Mouse (Mus musculus) kidney, embryonic 15.5 days (tissue): Measurements from ENCODE around the gene Kat6b. TPM values are rescaled to one million over a fixed set of nuclear protein-coding genes. Genes with fewer than 3 reads are reported as not detected.
A peak's percentile ranks its signal among the peaks of the same experiment; 100 is the strongest.
"Not testable (repeated sequence)": the region's sequence is repeated elsewhere in the genome, so short reads cannot be mapped to it uniquely, and the experiment has no call there.

Source experiments
- ATAC-seq: fragments of 200-750 bp; cut with Nextera tagmentation; replicated peaks from 2 replicates; pipeline ENCODE4 v1.8.0; 2017; ENCODE audit warnings: moderate TSS enrichment; ENCODE audit not compliant: low FRiP score
- H3K27ac ChIP-seq: fragments of 300-500 bp; sonication (generic); 2 replicates; pipeline ENCODE4 v1.5.1; 2015; ENCODE audit warnings: mild to moderate bottlenecking, inconsistent platforms
- H3K27me3 ChIP-seq: fragments of 300-500 bp; sonication (generic); 2 replicates; pipeline ENCODE4 v1.6.1; 2015; ENCODE audit warnings: inconsistent platforms
- H3K36me3 ChIP-seq: fragments of 300-500 bp; sonication (generic); 2 replicates; pipeline ENCODE4 v1.6.1; 2015; ENCODE audit warnings: inconsistent platforms
- H3K4me1 ChIP-seq: fragments of 300-500 bp; sonication (generic); 2 replicates; pipeline ENCODE4 v1.6.1; 2015; ENCODE audit warnings: inconsistent platforms
- H3K4me2 ChIP-seq: fragments of 300-500 bp; sonication (generic); 2 replicates; pipeline ENCODE4 v1.6.1; 2015; ENCODE audit warnings: moderate library complexity, mild to moderate bottlenecking, inconsistent platforms
- H3K4me3 ChIP-seq: fragments of 300-500 bp; sonication (generic); replicated peaks from 2 replicates; pipeline ENCODE4 v1.5.1; 2015; ENCODE audit warnings: mild to moderate bottlenecking, inconsistent platforms
- H3K9ac ChIP-seq: fragments of 300-500 bp; sonication (generic); 2 replicates; pipeline ENCODE4 v1.6.1; 2015; ENCODE audit warnings: mild to moderate bottlenecking, inconsistent platforms
- H3K9me3 ChIP-seq: fragments of 300-500 bp; sonication (generic); replicated peaks from 2 replicates; pipeline ENCODE4 v1.6.1; 2016; ENCODE audit warnings: inconsistent platforms
- WGBS: fragments of 180-500 bp; shearing (Covaris S2); methylation state at CpG from one replicate; pipeline ENCODE4 v1.1.7; 2015; ENCODE audit warnings: mixed read lengths; 5-methylcytosine and 5-hydroxymethylcytosine counted together
- polyA plus RNA-seq: library from polyadenylated mRNA; unstranded; fragments of >200 nt; fragmentation: Nextera tagmentation; extraction: Ambion mirVana; gene quantifications from 2 replicates; pipeline ENCODE4 v1.2.1, GENCODE M21; 2015

Gene Kat6b
- polyA plus RNA-seq, 1 experiment from 2014 or later = 13.8 TPM

DNA sequence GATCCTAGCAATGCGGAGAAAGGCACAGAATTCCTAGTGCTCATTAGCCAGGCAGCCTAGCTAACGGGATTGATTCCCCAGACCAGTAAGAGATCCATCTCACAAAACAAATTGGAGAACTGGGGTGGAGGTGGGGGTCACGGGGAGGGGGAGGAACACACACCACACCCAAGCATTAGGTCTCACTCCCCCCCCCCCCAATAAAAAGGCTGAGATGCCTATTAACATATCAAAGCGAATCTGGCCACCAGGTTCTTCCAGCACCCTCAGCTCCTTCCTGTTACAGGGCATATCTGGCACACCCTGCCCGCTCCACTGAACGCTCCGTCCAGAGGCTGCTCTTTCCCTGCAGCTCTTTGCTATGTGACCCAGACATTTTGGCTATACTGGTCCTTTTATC, 22.5 kb upstream of the Kat6b start:
- ATAC-seq = no peak
- WGBS = 60% methylated on average over 6 of the region's 7 CpGs
- Histone ChIP-seq H3K9me3 (no peaks in the 10 kb centered on the region), H3K4me2 (no peak overlapping the region), H3K4me3 (no peak overlapping the region), H3K9ac (no peak overlapping the region), H3K36me3 (no peaks in the 10 kb centered on the region), H3K4me1 (0 out of 2 replicates have a peak, but pooled peaks cover 6% of the 10 kb centered on the region), H3K27ac (no peak overlapping the region), H3K27me3 (no peaks in the 10 kb centered on the region)

DNA sequence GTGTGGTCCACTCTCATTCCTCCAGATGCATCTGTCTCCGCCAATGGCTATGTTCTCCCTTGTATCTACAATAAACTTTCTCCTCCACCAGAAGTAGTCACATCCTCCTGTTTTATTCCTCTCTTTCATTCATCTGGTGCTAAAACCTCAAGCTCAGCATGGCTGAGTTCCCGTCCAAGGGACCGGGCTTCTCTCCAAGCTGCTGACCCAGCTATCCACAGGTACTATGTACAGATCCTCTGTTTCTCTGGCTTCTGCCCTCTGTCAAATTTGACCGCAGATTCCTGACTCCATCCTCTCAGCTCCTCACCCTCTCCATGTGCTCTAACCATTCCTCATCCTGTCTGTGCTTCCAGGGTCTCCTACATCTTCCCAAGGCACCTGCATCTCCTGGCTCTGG, 22.1 kb upstream of the Kat6b start:
- Histone ChIP-seq H3K9ac (no peak overlapping the region), H3K4me1 (peaks cover 6% of the 10 kb centered on the region; the same call in 1 of the 2 replicates), H3K9me3 (no peaks in the 10 kb centered on the region), H3K4me3 (no peak overlapping the region), H3K27me3 (no peaks in the 10 kb centered on the region), H3K27ac (no peak overlapping the region), H3K36me3 (no peaks in the 10 kb centered on the region), H3K4me2 (no peak overlapping the region)
- WGBS = 78% methylated on average over 4 of the region's 4 CpGs
- ATAC-seq = no peak

DNA sequence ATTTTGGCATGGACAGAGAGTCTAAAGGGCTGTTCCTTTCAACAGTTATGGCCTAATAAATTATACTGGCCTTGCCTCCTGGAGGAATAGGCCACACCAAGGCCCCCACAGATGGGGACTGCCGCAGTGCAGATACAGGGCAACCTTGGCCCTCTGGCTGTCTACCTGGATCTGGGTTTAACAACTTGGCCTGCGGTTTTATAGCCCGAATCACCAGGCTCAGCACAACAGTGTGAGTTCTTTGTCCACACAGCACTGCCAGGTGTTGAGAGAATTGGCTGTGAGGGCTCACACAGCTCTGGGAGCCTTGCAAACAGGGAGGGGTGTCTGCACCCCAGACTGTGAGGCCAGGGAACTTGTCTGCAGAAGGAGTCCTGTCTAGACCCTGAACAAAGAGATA, 18.8 kb upstream of the Kat6b start:
- Histone ChIP-seq H3K4me2 (no peak overlapping the region), H3K27ac (no peak overlapping the region), H3K4me3 (no peak overlapping the region), H3K27me3 (no peaks in the 10 kb centered on the region), H3K9ac (no peak overlapping the region), H3K9me3 (no peaks in the 10 kb centered on the region), H3K4me1 (peaks cover 6% of the 10 kb centered on the region; the same call in 1 of the 2 replicates), H3K36me3 (no peaks in the 10 kb centered on the region)
- 51% methylated on average over 3 of the region's 3 CpGs for WGBS
- ATAC-seq = no peak

DNA sequence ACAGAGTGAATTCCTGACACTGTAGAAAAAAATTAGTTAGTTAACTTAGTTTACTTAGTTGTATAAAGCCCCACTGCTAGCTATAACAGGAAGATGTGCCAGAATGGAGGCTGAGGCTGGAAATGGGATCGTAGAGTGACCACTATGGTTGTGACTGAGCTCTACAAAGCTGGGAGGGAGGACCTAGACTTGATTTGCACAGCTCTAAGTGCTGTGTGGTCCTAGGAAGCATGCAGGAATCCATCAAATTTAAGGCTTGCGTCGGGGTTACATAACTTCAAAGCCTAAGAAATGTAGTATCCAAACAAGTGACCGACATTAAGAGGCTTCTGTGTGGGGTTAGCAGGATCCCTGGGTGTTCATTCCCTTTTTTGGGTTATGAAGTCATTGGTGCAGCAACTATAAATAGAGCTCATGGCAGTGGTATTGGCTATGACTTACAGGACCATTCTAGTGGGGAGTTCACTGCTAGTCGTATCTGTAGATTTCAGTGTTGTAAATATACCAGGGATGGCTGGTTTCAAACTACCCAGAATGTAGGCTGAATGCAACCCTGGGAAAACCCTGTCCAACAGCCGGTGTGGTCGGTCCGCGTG, 18.0 kb upstream of the Kat6b start:
- 0 out of 2 replicates have a peak overlapping the region, but pooled peaks have one; percentile 39 for H3K27ac ChIP-seq
- peak; percentile 77 for ATAC-seq
- H3K27me3 ChIP-seq = no peaks in the 10 kb centered on the region
- no peak overlapping the region for H3K9ac ChIP-seq
- no peaks in the 10 kb centered on the region for H3K9me3 ChIP-seq
- H3K4me2 ChIP-seq = no peak overlapping the region
- no peaks in the 10 kb centered on the region for H3K36me3 ChIP-seq
- 62% methylated on average over 9 of the region's 9 CpGs for WGBS
- H3K4me1 ChIP-seq = peaks cover 6% of the 10 kb centered on the region; the same call in 1 of the 2 replicates
- H3K4me3 ChIP-seq = no peak overlapping the region

DNA sequence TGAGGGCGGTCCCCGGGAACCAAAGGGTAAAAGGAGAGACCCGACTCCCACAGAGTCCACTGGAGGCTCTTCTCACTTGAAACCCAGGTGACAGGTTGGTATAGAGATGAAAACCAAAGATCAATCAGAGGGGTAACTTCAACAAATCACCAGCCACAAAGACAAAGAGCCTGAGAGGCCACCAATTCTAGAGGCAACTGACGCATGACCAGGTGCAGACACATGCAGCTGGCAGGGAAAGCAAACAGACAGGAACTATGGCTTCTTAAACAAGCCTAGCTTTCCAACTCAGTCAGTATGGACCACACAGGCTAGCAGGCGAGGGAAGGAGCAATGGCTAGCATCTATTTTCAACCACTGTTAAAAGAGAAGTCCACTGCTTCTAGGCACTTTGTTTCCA, 10.8 kb upstream of the Kat6b start:
- Histone ChIP-seq H3K27ac (no peak overlapping the region), H3K4me1 (no peaks in the 10 kb centered on the region), H3K9me3 (no peaks in the 10 kb centered on the region), H3K9ac (no peak overlapping the region), H3K27me3 (no peaks in the 10 kb centered on the region), H3K4me3 (no peak overlapping the region), H3K36me3 (no peaks in the 10 kb centered on the region), H3K4me2 (no peak overlapping the region)
- 68% methylated on average over 5 of the region's 5 CpGs for WGBS
- ATAC-seq = no peak

DNA sequence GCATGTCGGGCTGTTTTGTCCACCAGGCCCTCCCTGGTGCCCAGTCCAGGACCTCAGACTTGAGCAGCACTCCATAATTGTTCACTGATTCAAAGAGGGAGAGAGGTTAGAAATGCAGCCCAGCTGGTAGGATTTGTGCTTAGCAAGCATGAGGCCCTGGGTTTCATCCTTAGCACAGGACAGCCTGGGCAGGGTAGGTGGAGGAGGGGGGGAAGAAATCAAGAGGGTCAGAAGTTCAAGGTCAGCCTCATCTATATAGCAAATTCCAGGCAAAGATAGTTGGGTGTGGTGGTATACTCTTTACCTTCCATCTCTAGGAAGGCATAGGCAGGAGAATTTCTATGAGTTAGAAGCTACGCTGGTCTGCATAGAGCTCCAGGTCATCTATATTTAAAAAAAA, 9.3 kb upstream of the Kat6b start:
- Histone ChIP-seq H3K36me3 (no peaks in the 10 kb centered on the region), H3K9ac (no peak overlapping the region), H3K27ac (no peak overlapping the region), H3K27me3 (no peaks in the 10 kb centered on the region), H3K4me3 (no peak overlapping the region), H3K4me1 (no peaks in the 10 kb centered on the region), H3K9me3 (no peaks in the 10 kb centered on the region), H3K4me2 (no peak overlapping the region)
- no peak for ATAC-seq
- 83% methylated on average over 2 of the region's 2 CpGs for WGBS

- H3K4me3 ChIP-seq, ATAC-seq, H3K27me3 ChIP-seq, H3K4me2 ChIP-seq, H3K9ac ChIP-seq, H3K9me3 ChIP-seq, H3K27ac ChIP-seq, H3K4me1 ChIP-seq, H3K36me3 ChIP-seq: not testable (repeated sequence)
- 85% methylated on average over 4 of the region's 4 CpGs for whole genome bisulfite sequencing
Observed at GRCm38 (mm10) chr14:21474593-21475132, 6.6 kb upstream of the Kat6b start.

DNA sequence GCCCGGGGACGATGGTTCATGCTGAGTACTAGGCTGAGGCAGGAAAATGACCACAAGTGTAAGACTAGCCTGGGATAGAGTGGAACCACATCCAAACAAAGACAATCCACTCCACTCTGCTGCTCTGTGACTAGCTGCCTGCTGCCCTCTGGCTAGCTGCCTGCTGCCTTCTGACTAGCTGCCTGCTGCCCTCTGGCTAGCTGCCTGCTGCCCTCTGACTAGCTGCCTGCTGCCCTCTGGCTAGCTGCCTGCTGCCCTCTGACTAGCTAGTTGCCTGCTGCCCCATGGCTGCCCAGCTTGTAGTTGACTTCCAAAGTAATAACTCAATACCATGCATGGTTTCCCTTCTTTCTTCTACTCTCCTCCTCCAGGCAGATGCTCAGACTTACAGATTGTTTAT, 4.1 kb upstream of the Kat6b start:
- H3K4me2 ChIP-seq = no peak overlapping the region
- ATAC-seq = no peak
- no peaks in the 10 kb centered on the region for H3K36me3 ChIP-seq
- H3K9me3 ChIP-seq = no peaks in the 10 kb centered on the region
- H3K4me1 ChIP-seq = no peaks in the 10 kb centered on the region
- 98% methylated on average over 2 of the region's 2 CpGs for WGBS
- H3K4me3 ChIP-seq = no peak overlapping the region
- no peaks in the 10 kb centered on the region for H3K27me3 ChIP-seq
- H3K9ac ChIP-seq = no peak overlapping the region
- no peak overlapping the region for H3K27ac ChIP-seq

DNA sequence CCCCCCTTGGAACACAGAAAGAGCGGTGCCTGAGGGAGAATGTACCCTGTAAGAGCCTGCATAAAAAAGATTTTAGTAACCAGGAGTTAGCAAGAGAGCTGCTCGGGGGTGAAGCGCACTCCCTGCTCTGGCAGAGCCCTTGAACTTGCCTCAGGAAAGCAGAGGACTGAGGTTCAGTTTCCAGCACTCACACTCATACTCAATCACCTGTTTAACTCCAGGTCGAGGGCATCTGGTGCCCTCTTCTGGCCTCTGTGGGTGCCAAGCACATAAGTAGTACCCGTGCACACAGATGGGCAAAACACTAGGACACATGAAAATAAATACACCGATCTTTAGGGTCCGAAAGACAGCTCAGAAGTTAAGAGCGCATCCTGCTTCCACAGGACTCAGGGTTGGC, 1.7 kb upstream of the Kat6b start:
- Histone ChIP-seq H3K4me1 (no peaks in the 10 kb centered on the region), H3K27me3 (no peaks in the 10 kb centered on the region), H3K9ac (no peak overlapping the region), H3K27ac (no peak overlapping the region), H3K4me3 (no peak overlapping the region), H3K4me2 (no peak overlapping the region), H3K36me3 (no peaks in the 10 kb centered on the region), H3K9me3 (no peaks in the 10 kb centered on the region)
- no peak for ATAC-seq
- WGBS = 93% methylated on average over 8 of the region's 8 CpGs

- H3K36me3 ChIP-seq = no peaks in the 10 kb centered on the region
- H3K4me1 ChIP-seq = no peaks in the 10 kb centered on the region
- H3K9ac ChIP-seq = no peak overlapping the region
- no peaks in the 10 kb centered on the region for H3K27me3 ChIP-seq
- ATAC-seq = no peak
- no peak overlapping the region for H3K4me3 ChIP-seq
- H3K9me3 ChIP-seq = no peaks in the 10 kb centered on the region
- WGBS = 89% methylated on average over 5 of the region's 5 CpGs
- H3K27ac ChIP-seq = no peak overlapping the region
- no peak overlapping the region for H3K4me2 ChIP-seq
Observed at GRCm38 (mm10) chr14:21480191-21480590, 1.0 kb upstream of the Kat6b start.

GRCm38 (mm10) chr14:21484199-21484598, 3.0 kb downstream of the Kat6b start:
- WGBS = 89% methylated on average over 2 of the region's 2 CpGs
- Histone ChIP-seq H3K4me2 (no peak overlapping the region), H3K9ac (no peak overlapping the region), H3K4me3 (no peak overlapping the region), H3K27ac (no peak overlapping the region), H3K27me3 (no peaks in the 10 kb centered on the region), H3K9me3 (no peaks in the 10 kb centered on the region), H3K36me3 (no peaks in the 10 kb centered on the region), H3K4me1 (no peaks in the 10 kb centered on the region)
- no peak for ATAC-seq

- no peak for ATAC-seq
- no peak overlapping the region for H3K4me3 ChIP-seq
- H3K4me1 ChIP-seq = no peaks in the 10 kb centered on the region
- no peak overlapping the region for H3K4me2 ChIP-seq
- H3K27me3 ChIP-seq = no peaks in the 10 kb centered on the region
- H3K9ac ChIP-seq = no peak overlapping the region
- no peaks in the 10 kb centered on the region for H3K9me3 ChIP-seq
- H3K36me3 ChIP-seq = no peaks in the 10 kb centered on the region
- 90% methylated on average over 10 of the region's 10 CpGs for WGBS
- no peak overlapping the region for H3K27ac ChIP-seq
Observed at GRCm38 (mm10) chr14:21484693-21485092, 3.5 kb downstream of the Kat6b start.

- no peak for ATAC-seq
- no peak overlapping the region for H3K27ac ChIP-seq
- H3K4me3 ChIP-seq = no peak overlapping the region
- no peaks in the 10 kb centered on the region for H3K36me3 ChIP-seq
- H3K9me3 ChIP-seq = no peaks in the 10 kb centered on the region
- no peaks in the 10 kb centered on the region for H3K27me3 ChIP-seq
- no peaks in the 10 kb centered on the region for H3K4me1 ChIP-seq
- no peak overlapping the region for H3K9ac ChIP-seq
- no peak overlapping the region for H3K4me2 ChIP-seq
- WGBS = 92% methylated on average over 3 of the region's 3 CpGs
Observed at GRCm38 (mm10) chr14:21485961-21486520, 4.8 kb downstream of the Kat6b start.
